Mouse (Mus musculus): Measurements from ENCODE around the gene Rin2.

DNA sequence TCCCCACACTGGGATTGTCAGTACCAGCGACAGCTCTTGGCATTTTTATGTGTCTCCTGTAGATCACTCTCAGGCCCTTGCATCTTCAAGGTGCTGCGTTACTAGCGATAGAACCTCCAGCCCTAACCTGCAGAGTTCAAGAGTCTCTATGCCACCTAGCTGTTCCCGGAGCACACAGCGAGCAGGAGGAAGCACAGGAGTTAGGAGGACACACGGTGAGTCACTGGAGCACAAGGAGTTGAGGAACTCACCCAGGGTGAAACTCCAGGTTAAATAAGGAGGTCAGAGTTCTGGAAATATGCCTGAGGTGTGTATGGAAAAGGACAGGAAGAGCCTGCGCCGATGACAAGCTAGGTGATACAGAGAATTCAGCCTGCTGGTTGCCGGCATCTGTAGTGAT, 5.7 kb downstream of the Rin2 start:
- no peak for TF ChIP-seq CTCF (IDR thresholded peaks at IDR 0.05; ENCODE audit: control insufficient read depth, insufficient read depth, insufficient read length)
- TF ChIP-seq FOSL1 (IDR thresholded peaks at IDR 0.05; ENCODE audit: insufficient read depth, low read length, poor library complexity, severe bottlenecking) = no peak
